Mouse (Mus musculus) limb, embryonic 11.5 days (tissue): ENCODE results near the gene Ctnnd2. TPM values are rescaled to one million over a fixed set of nuclear protein-coding genes. Genes with fewer than 3 reads are reported as not detected.

Experiments
- ATAC-seq: fragments of 200-750 bp; cut with Nextera tagmentation; 2 replicates; pipeline ENCODE4 v1.8.0; 2017; ENCODE audit warnings: low read depth; ENCODE audit not compliant: insufficient number of reproducible peaks, low FRiP score, low TSS enrichment
- DNase-seq: peaks from one replicate; pipeline ENCODE4 v3.0.0-alpha.2; 2015; ENCODE audit warnings: low spot score
- H3K27ac ChIP-seq: fragments of 300-500 bp; sonication (generic); replicated peaks from 2 replicates; pipeline ENCODE4 v1.5.1; 2014; ENCODE audit warnings: low read depth, mild to moderate bottlenecking, low read length
- H3K27me3 ChIP-seq: fragments of 300-500 bp; sonication (generic); 2 replicates; pipeline ENCODE4 v1.6.1; 2014; ENCODE audit warnings: mild to moderate bottlenecking, low read length, mixed read lengths; ENCODE audit not compliant: control insufficient read depth, insufficient read depth
- H3K36me3 ChIP-seq: fragments of 300-500 bp; sonication (generic); 2 replicates; pipeline ENCODE4 v1.6.1; 2014; ENCODE audit warnings: mild to moderate bottlenecking, low read length, moderate library complexity, mixed read lengths; ENCODE audit not compliant: control insufficient read depth, insufficient read depth
- H3K4me1 ChIP-seq: fragments of 300-500 bp; sonication (generic); 2 replicates; pipeline ENCODE4 v1.6.1; 2014; ENCODE audit warnings: low read length, mixed read lengths; ENCODE audit not compliant: control insufficient read depth, insufficient read depth
- H3K4me2 ChIP-seq: fragments of 300-500 bp; sonication (generic); 2 replicates; pipeline ENCODE4 v1.6.1; 2014; ENCODE audit warnings: low read depth, mild to moderate bottlenecking, moderate library complexity; ENCODE audit not compliant: severe bottlenecking
- H3K4me3 ChIP-seq: fragments of 300-500 bp; sonication (generic); 2 replicates; pipeline ENCODE4 v1.5.1; 2014; ENCODE audit warnings: low read depth, low read length
- H3K9ac ChIP-seq: fragments of 300-500 bp; sonication (generic); 2 replicates; pipeline ENCODE4 v1.6.1; 2014; ENCODE audit warnings: mild to moderate bottlenecking, low read length
- H3K9me3 ChIP-seq: fragments of 300-500 bp; sonication (generic); 2 replicates; pipeline ENCODE4 v1.6.1; 2016; ENCODE audit warnings: low read length; ENCODE audit not compliant: control insufficient read depth
- WGBS: fragments of 180-500 bp; shearing (Covaris S2); extraction: QIAGEN DNeasy Blood & Tissue Kit; methylation state at CpG from one replicate; pipeline ENCODE4 v1.1.7; 2014; 5-methylcytosine and 5-hydroxymethylcytosine counted together
- polyA plus RNA-seq: library from polyadenylated mRNA; unstranded; fragments of >200 nt; fragmentation: Nextera tagmentation; extraction: Ambion mirVana; gene quantifications from 2 replicates; pipeline ENCODE4 v1.2.1, GENCODE M21; 2014

Gene Ctnnd2
- polyA plus RNA-seq, 1 experiment from 2014 or later: 2.5 TPM

- Histone ChIP-seq H3K27ac (no peak overlapping the region), H3K4me2 (no peak overlapping the region)
- WGBS: 90% methylated on average over 5 of the region's 5 CpGs
These were observed 468.3 kb downstream of the Ctnnd2 start for GRCm38 (mm10) chr15:30640651-30641050.

DNA sequence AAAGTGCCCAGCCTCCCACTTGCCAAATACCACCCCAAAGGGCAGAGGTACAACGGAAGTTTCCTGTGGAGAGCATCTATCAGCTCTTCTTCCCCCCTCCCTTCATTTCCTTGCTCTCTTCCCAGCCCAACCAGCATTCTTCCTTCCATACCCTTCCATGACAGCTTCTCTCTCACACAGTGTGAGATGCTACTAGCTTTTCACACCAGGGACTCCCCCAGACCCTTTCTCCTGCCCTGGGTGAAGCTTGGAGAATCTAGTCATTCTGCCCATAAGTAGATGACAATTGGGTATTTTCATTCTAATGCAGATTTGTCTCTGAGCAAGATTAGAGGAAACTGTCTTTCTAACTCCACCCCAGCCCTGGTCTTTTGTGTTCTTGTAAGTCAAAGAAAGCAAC is 473.3 kb downstream of the Ctnnd2 start:
- ATAC-seq (no peak), DNase-seq (no peak)
- peaks cover 20% of the 10 kb centered on the region for H3K27me3 ChIP-seq
- no peaks in the 10 kb centered on the region for H3K4me1 ChIP-seq
- no peak overlapping the region for H3K4me2 ChIP-seq
- H3K9ac ChIP-seq: no peak overlapping the region
- 22% methylated on average over 1 of the region's 1 CpGs for WGBS
- no peak overlapping the region for H3K27ac ChIP-seq
- H3K9me3 ChIP-seq: no peaks in the 10 kb centered on the region
- no peaks in the 10 kb centered on the region for H3K36me3 ChIP-seq
- no peak overlapping the region for H3K4me3 ChIP-seq

More at GRCm38 (mm10) chr15:30640651-30641050, 468.3 kb downstream of the Ctnnd2 start:
- Histone ChIP-seq H3K4me1 (no peaks in the 10 kb centered on the region), H3K36me3 (no peaks in the 10 kb centered on the region), H3K9me3 (no peaks in the 10 kb centered on the region), H3K4me3 (no peak overlapping the region), H3K9ac (no peak overlapping the region), H3K27me3 (peaks cover 3% of the 10 kb centered on the region; the same call in 1 of the 2 replicates)
- ATAC-seq (no peak), DNase-seq (no peak)

GRCm38 (mm10) chr15:30646501-30647431 is 474.4 kb downstream of the Ctnnd2 start:
- no peak overlapping the region for H3K27ac ChIP-seq
- 1% methylated on average over 84 of the region's 94 CpGs for WGBS

GRCm38 (mm10) chr15:30647679-30648311 is 475.4 kb downstream of the Ctnnd2 start:
- Histone ChIP-seq H3K9me3 (no peaks in the 10 kb centered on the region), H3K27me3 (peaks cover 20% of the 10 kb centered on the region), H3K4me2 (no peak overlapping the region), H3K36me3 (no peaks in the 10 kb centered on the region), H3K27ac (no peak overlapping the region), H3K9ac (no peak overlapping the region), H3K4me3 (no peak overlapping the region), H3K4me1 (no peaks in the 10 kb centered on the region)
- 46% methylated on average over 7 of the region's 7 CpGs for WGBS
- ATAC-seq (no peak), DNase-seq (no peak)

More at GRCm38 (mm10) chr15:30646501-30647431, 474.4 kb downstream of the Ctnnd2 start:
- Histone ChIP-seq H3K27me3 (peaks cover 20% of the 10 kb centered on the region), H3K4me2 (peak overlapping the region; percentile 93), H3K9me3 (no peaks in the 10 kb centered on the region), H3K9ac (0 out of 2 replicates have a peak overlapping the region, but pooled peaks have one; percentile 38), H3K36me3 (no peaks in the 10 kb centered on the region), H3K4me3 (peak overlapping the region; percentile 44), H3K4me1 (no peaks in the 10 kb centered on the region)
- DNase-seq (peak; percentile 42), ATAC-seq (no peak)

DNA sequence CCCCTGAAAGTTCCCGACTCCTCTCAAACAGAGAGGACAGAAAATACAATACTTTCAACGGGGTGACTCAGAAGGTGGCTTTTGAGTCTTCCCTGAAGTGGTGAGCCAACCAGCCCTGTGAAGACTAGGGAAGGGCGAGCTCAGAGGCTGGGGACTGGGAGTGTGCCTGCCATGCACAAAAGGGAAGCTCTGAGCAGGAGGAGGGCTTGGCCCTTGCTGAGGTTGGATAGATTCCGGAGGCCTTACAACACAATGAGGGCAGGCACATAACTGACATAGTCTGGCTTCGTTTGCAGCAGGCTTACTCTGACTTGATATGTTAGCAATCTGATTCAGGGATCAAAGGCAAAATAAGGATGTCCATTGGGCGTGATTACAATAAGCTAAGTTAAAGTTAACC is 477.6 kb downstream of the Ctnnd2 start:
- 81% methylated on average over 6 of the region's 6 CpGs for WGBS
- peaks cover 20% of the 10 kb centered on the region for H3K27me3 ChIP-seq
- H3K27ac ChIP-seq: no peak overlapping the region
- no peak for ATAC-seq
- no peak for DNase-seq
- H3K9me3 ChIP-seq: no peaks in the 10 kb centered on the region
- no peak overlapping the region for H3K4me3 ChIP-seq
- no peaks in the 10 kb centered on the region for H3K36me3 ChIP-seq
- no peak overlapping the region for H3K4me2 ChIP-seq
- H3K4me1 ChIP-seq: no peaks in the 10 kb centered on the region
- no peak overlapping the region for H3K9ac ChIP-seq

DNA sequence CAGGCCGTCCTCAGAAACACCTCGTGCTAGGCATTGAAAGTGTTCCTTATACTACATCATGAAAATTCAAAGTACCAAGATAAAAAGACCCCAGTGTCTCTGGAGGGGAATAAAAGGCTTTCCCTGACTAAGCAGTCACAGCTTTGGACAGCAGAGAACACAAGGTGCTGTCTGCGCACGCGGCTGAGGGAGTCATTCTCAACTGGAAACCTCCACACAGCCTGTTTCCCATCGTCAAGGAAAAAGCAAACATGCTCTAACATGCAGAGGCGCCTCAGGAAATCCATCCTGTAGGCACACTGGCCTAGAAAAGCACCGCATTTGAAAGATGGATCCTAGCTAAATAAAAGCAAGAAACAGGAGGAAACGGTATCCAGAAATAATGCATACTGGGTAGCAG is 483.0 kb downstream of the Ctnnd2 start:
- H3K4me2 ChIP-seq: no peak overlapping the region
- H3K9ac ChIP-seq: no peak overlapping the region
- no peaks in the 10 kb centered on the region for H3K27me3 ChIP-seq
- no peaks in the 10 kb centered on the region for H3K9me3 ChIP-seq
- no peaks in the 10 kb centered on the region for H3K36me3 ChIP-seq
- H3K4me1 ChIP-seq: no peaks in the 10 kb centered on the region
- no peak overlapping the region for H3K4me3 ChIP-seq
- WGBS: 82% methylated on average over 9 of the region's 9 CpGs
- DNase-seq: no peak
- ATAC-seq: no peak
- no peak overlapping the region for H3K27ac ChIP-seq

DNA sequence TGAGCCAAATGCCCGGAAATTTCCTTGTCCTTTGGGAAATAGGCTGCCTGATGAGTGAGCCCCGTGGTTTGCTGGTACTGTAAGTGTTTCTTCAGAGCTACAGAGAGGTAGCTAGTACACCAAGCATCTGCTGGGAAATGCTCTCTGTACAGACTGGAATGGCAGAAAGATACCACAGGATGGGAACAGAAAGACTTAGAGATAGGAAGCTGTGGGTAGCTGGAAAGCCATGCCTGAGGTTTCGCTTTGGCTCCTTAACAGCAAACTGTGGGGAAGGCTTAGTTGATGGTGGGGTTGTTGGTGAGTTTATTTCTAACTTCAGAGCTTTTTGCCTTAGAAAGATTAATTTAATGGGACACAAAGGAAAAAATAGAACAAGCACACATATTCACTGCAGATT is 485.2 kb downstream of the Ctnnd2 start:
- no peaks in the 10 kb centered on the region for H3K36me3 ChIP-seq
- WGBS: 84% methylated on average over 3 of the region's 3 CpGs
- no peaks in the 10 kb centered on the region for H3K9me3 ChIP-seq
- ATAC-seq: no peak
- no peak overlapping the region for H3K9ac ChIP-seq
- no peak overlapping the region for H3K4me2 ChIP-seq
- no peak for DNase-seq
- H3K27ac ChIP-seq: no peak overlapping the region
- H3K27me3 ChIP-seq: no peaks in the 10 kb centered on the region
- no peak overlapping the region for H3K4me3 ChIP-seq
- H3K4me1 ChIP-seq: no peaks in the 10 kb centered on the region

DNA sequence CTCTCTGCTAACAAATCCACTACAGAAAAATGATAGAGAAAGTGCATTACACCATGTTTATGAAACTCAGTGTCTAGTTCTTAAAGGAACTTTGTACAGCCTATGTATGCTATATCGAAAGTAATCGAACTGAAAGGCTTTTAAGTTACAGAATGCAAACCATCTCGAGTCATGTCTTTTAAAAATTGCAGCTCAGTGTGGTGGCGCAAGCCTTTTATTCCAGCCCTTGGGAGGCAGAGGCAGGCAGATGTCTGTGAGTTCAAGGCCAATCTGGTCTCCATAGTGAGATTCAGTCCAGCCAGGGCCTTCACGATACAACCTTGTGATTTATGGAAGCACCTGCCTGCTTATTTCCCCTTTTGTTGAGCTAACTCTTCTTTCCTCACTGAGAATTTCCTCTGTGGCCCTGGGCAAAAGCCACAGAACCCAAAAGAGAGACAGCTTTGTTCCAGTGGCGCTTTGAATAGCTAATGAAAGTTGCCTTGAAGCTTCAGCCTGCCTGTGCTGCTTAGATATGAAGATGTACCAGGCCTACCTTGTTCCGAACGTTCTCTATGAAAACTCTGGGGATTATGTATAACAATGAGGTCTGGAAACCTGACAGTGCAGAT is 488.3 kb downstream of the Ctnnd2 start:
- H3K27ac ChIP-seq: no peak overlapping the region
- H3K27me3 ChIP-seq: no peaks in the 10 kb centered on the region
- no peaks in the 10 kb centered on the region for H3K4me1 ChIP-seq
- no peak overlapping the region for H3K4me3 ChIP-seq
- H3K9me3 ChIP-seq: no peaks in the 10 kb centered on the region
- no peak overlapping the region for H3K9ac ChIP-seq
- no peak for DNase-seq
- H3K4me2 ChIP-seq: no peak overlapping the region
- no peaks in the 10 kb centered on the region for H3K36me3 ChIP-seq
- ATAC-seq: no peak
- WGBS: 91% methylated on average over 8 of the region's 8 CpGs
